27 mouse cellular contexts compared by ENCODE assay signal in the genomic region with DNA sequence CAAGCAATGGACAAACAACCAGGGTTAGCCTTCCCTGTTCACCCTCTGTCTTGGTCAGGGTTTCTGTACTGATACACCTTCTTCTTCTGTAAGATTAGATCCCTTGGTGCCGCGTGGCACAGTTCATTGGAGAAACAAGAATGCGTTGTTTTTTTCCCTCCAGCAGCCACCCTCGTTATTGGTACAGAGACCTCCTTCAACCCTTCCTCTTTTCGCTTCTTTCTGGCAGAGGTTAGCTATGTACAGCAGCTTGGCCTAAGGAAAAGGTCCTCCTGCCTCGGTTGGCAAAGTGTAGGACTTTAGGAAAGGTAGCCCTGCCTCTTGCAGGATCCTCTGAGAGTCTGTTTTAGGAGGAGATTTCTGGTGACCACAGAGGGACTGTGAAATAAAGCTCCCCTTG. TPM values are rescaled to one million over a fixed set of nuclear protein-coding genes. Genes with fewer than 3 reads are reported as not detected.
DNase-seq lines count a peak whose midpoint lies in the region; ATAC-seq and TF ChIP-seq lines count a peak whose summit lies in the region.
"Had no signal": no experiment of that assay in that cellular context is flagged by ENCODE, and none has a peak within 500 bp of the region (broad histone marks: within the 10 kb centered on the region; RNA-seq: fewer than 3 reads in every experiment).

No protein-coding gene starts in this region.

- no peaks in the 10 kb centered on the region for H3K4me1 ChIP-seq in intestine, postnatal 0 days (replicated peaks; ENCODE audit: control insufficient read depth, insufficient read depth, low read length)
- H3K4me1 ChIP-seq in intestine, embryonic 15.5 days (replicated peaks) = no peaks in the 10 kb centered on the region; the same call in 1 of the 2 replicates
- no peaks in the 10 kb centered on the region for H3K4me1 ChIP-seq in limb, embryonic 10.5 days
- H3K4me1 ChIP-seq: embryonic facial prominence, embryonic 12.5 days; forebrain, embryonic 15.5 days had no signal

- H3K4me2 ChIP-seq in intestine, postnatal 0 days (replicated peaks; ENCODE audit: low read depth) = no peak overlapping the region
- H3K4me2 ChIP-seq in intestine, embryonic 15.5 days (replicated peaks) = no peak overlapping the region
- H3K4me2 ChIP-seq: embryonic facial prominence, embryonic 12.5 days; forebrain, embryonic 13.5 days; forebrain, embryonic 15.5 days had no signal

- 0 out of 2 replicates have a peak, but pooled peaks have one; percentile 21 for ATAC-seq in intestine, postnatal 0 days
- ATAC-seq in intestine, embryonic 15.5 days = no peak
- peak; percentile 64 for ATAC-seq in granulocyte monocyte progenitor cell, adult 5-6 weeks (replicated peaks; ENCODE audit: poor library complexity, severe bottlenecking)
- ATAC-seq in megakaryocyte progenitor cell, adult 5-6 weeks (replicated peaks; ENCODE audit: poor library complexity) = peak; percentile 56
- ATAC-seq: activated CD4-positive, CD25-positive, alpha-beta regulatory T cell, adult 4 months; CD4-positive, CD25-positive, alpha-beta regulatory T cell, adult 4 months; forebrain, embryonic 13.5 days; forebrain, embryonic 15.5 days; forebrain, postnatal 0 days; Patski had no signal

- no peak for TF ChIP-seq CTCF in intestine, postnatal 0 days (IDR thresholded peaks at IDR 0.05; ENCODE audit: low read depth)

- H3K27me3 ChIP-seq in intestine, postnatal 0 days (replicated peaks; ENCODE audit: control insufficient read depth, insufficient read depth, low read length) = no peaks in the 10 kb centered on the region
- H3K27me3 ChIP-seq in intestine, embryonic 15.5 days (replicated peaks) = no peaks in the 10 kb centered on the region
- no peaks in the 10 kb centered on the region for H3K27me3 ChIP-seq in limb, embryonic 10.5 days (ENCODE audit: low read depth, poor library complexity, severe bottlenecking)
- H3K27me3 ChIP-seq: CH12.LX; embryonic facial prominence, embryonic 12.5 days; forebrain, embryonic 13.5 days; forebrain, embryonic 15.5 days; Patski had no signal

- no peaks in the 10 kb centered on the region for H3K36me3 ChIP-seq in intestine, postnatal 0 days (ENCODE audit: control insufficient read depth, insufficient read depth)
- no peaks in the 10 kb centered on the region for H3K36me3 ChIP-seq in intestine, embryonic 15.5 days
- no peaks in the 10 kb centered on the region for H3K36me3 ChIP-seq in limb, embryonic 10.5 days
- H3K36me3 ChIP-seq: embryonic facial prominence, embryonic 10.5 days; embryonic facial prominence, embryonic 12.5 days; forebrain, embryonic 15.5 days; G1E had no signal

- H3K9ac ChIP-seq in intestine, postnatal 0 days (ENCODE audit: low read depth, low read length) = no peak overlapping the region
- no peak overlapping the region for H3K9ac ChIP-seq in intestine, embryonic 15.5 days
- H3K9ac ChIP-seq: embryonic facial prominence, embryonic 12.5 days; forebrain, embryonic 13.5 days; forebrain, embryonic 15.5 days; forebrain, postnatal 0 days had no signal

- no peak overlapping the region for H3K4me3 ChIP-seq in intestine, postnatal 0 days (ENCODE audit: low read depth, low read length)
- no peak overlapping the region for H3K4me3 ChIP-seq in intestine, embryonic 15.5 days (replicated peaks)
- no peak overlapping the region for H3K4me3 ChIP-seq in limb, embryonic 10.5 days
- H3K4me3 ChIP-seq: embryonic facial prominence, embryonic 10.5 days; embryonic facial prominence, embryonic 12.5 days; forebrain, embryonic 13.5 days; forebrain, embryonic 15.5 days had no signal

- no peak for DNase-seq in limb, embryonic 10.5 days (ENCODE audit: low spot score)
- no peak for DNase-seq in layer of hippocampus, adult 9-10 months (ENCODE audit: low spot score)
- DNase-seq in spleen, postnatal 14 days (ENCODE audit: low spot score in 2 of 2) = no peak
- DNase-seq: adrenal gland, adult 2 months; adrenal gland, postnatal 10 days; adrenal gland, postnatal 25 days; B cell, adult 2 months; cerebellum, adult 11 months; cerebellum, adult 18-20 months; cerebellum, adult 8-10 months; cerebellum, adult 9-11 months; cerebellum, postnatal 14 days; cerebellum, postnatal 36 days; forebrain, postnatal 0 days had no signal

- no peaks in the 10 kb centered on the region for H3K9me3 ChIP-seq in intestine, postnatal 0 days (ENCODE audit: control insufficient read depth)
- H3K9me3 ChIP-seq in intestine, embryonic 15.5 days = no peaks in the 10 kb centered on the region
- no peaks in the 10 kb centered on the region for H3K9me3 ChIP-seq in limb, embryonic 10.5 days (replicated peaks)
- H3K9me3 ChIP-seq: embryonic facial prominence, embryonic 10.5 days; embryonic facial prominence, embryonic 12.5 days; forebrain, embryonic 13.5 days; forebrain, embryonic 15.5 days; G1E had no signal

- WGBS in intestine, postnatal 0 days = 75% methylated on average over 6 of the region's 6 CpGs
- WGBS in intestine, embryonic 15.5 days = 77% methylated on average over 6 of the region's 6 CpGs
- 78% methylated on average over 6 of the region's 6 CpGs for WGBS in limb, embryonic 10.5 days

- no peak overlapping the region; the same call in 1 of the 2 replicates for H3K27ac ChIP-seq in intestine, postnatal 0 days (ENCODE audit: low read depth, low read length)
- H3K27ac ChIP-seq in intestine, embryonic 15.5 days = no peak overlapping the region
- no peak overlapping the region for H3K27ac ChIP-seq in limb, embryonic 10.5 days
- H3K27ac ChIP-seq: embryonic facial prominence, embryonic 10.5 days; embryonic facial prominence, embryonic 12.5 days; forebrain, embryonic 13.5 days; forebrain, embryonic 15.5 days had no signal

RNA-seq across cellular contexts. Expression of a gene that starts 10.6 kb away (rescaled TPM):
- polyA plus RNA-seq in intestine, postnatal 0 days (2015; fragmentation: Nextera tagmentation; extraction: Ambion mirVana) = 78.2 and 81.3 TPM in 2 replicates
- 6.6 and 7.1 TPM in 2 replicates for polyA plus RNA-seq in intestine, embryonic 15.5 days (2015; fragmentation: Nextera tagmentation; extraction: Ambion mirVana)
- total RNA-seq in granulocyte monocyte progenitor cell, adult 5-6 weeks (2014; fragmentation: Nextera tagmentation) = 14.7 and 22.8 TPM in 2 replicates
- total RNA-seq in granulocyte monocyte progenitor cell, adult 5-6 weeks (2017) = 17.0 and 19.3 TPM in 2 replicates
- 13.4 TPM in 2 replicates for total RNA-seq in megakaryocyte progenitor cell, adult 5-6 weeks (2015)
- 17.5 and 20.2 TPM in 2 replicates for total RNA-seq in megakaryocyte progenitor cell, adult 5-6 weeks (2017)
- polyA plus RNA-seq in limb, embryonic 10.5 days (2016; fragmentation: Nextera tagmentation; extraction: Ambion mirVana) = 12.2 and 13.8 TPM in 2 replicates
